Mouse (Mus musculus) heart, postnatal 0 days (tissue): Measurements from ENCODE around the gene Rtn4rl2. TPM values are rescaled to one million over a fixed set of nuclear protein-coding genes. Genes with fewer than 3 reads are reported as not detected.

Experiments
- ATAC-seq: fragments of 200-750 bp; cut with Nextera tagmentation; 2 replicates; pipeline ENCODE4 v1.8.0; 2017; ENCODE audit warnings: low read depth, moderate number of reproducible peaks, moderate library complexity; ENCODE audit not compliant: insufficient read depth
- DNase-seq: peaks from one replicate; pipeline ENCODE4 v3.0.0-alpha.2; 2016; ENCODE audit warnings: low spot score
- H3K27ac ChIP-seq: fragments of 300-500 bp; sonication (generic); 2 replicates; pipeline ENCODE4 v1.5.1; 2014; ENCODE audit warnings: low read depth, mild to moderate bottlenecking
- H3K27me3 ChIP-seq: fragments of 300-500 bp; sonication (generic); 2 replicates; pipeline ENCODE4 v1.6.1; 2014; ENCODE audit warnings: low read length, mixed read lengths; ENCODE audit not compliant: control insufficient read depth, insufficient read depth
- H3K36me3 ChIP-seq: fragments of 300-500 bp; sonication (generic); replicated peaks from 2 replicates; pipeline ENCODE4 v1.6.1; 2014; ENCODE audit warnings: low read length, mixed read lengths; ENCODE audit not compliant: control insufficient read depth, insufficient read depth
- H3K4me1 ChIP-seq: fragments of 300-500 bp; sonication (generic); 2 replicates; pipeline ENCODE4 v1.6.1; 2014; ENCODE audit warnings: antibody characterized with exemption; ENCODE audit not compliant: control insufficient read depth, insufficient read depth
- H3K4me2 ChIP-seq: fragments of 300-500 bp; sonication (generic); 2 replicates; pipeline ENCODE4 v1.6.1; 2014; ENCODE audit warnings: low read depth, mild to moderate bottlenecking, low read length, moderate library complexity
- H3K4me3 ChIP-seq: fragments of 300-500 bp; sonication (generic); 2 replicates; pipeline ENCODE4 v1.5.1; 2014; ENCODE audit warnings: low read depth, low read length
- H3K9ac ChIP-seq: fragments of 300-500 bp; sonication (generic); replicated peaks from 2 replicates; pipeline ENCODE4 v1.6.1; 2014; ENCODE audit warnings: low read depth, low read length, mixed read lengths
- H3K9me3 ChIP-seq: fragments of 300-500 bp; sonication (generic); replicated peaks from 2 replicates; pipeline ENCODE4 v1.6.1; 2016; ENCODE audit warnings: low read length; ENCODE audit not compliant: control insufficient read depth
- CTCF ChIP-seq: IDR thresholded peaks from 2 replicates; pipeline ENCODE4 v1.5.1; 2016; ENCODE audit warnings: antibody characterized with exemption, control low read depth, low read depth
- EP300 ChIP-seq: IDR thresholded peaks from 2 replicates; pipeline ENCODE4 v1.6.1; 2016; ENCODE audit warnings: antibody characterized with exemption, low read depth
- WGBS: fragments of 180-500 bp; shearing (Covaris S2); extraction: QIAGEN DNeasy Blood & Tissue Kit; methylation state at CpG from one replicate; pipeline ENCODE4 v1.1.7; 2014; 5-methylcytosine and 5-hydroxymethylcytosine counted together
- polyA plus RNA-seq: library from polyadenylated mRNA; unstranded; fragments of >200 nt; fragmentation: Nextera tagmentation; extraction: Ambion mirVana; gene quantifications from 2 replicates; pipeline ENCODE4 v1.2.1, GENCODE M21; 2015
- total RNA-seq: library from RNA; depleted of rRNA; stranded (reverse); fragments of >200 nt; gene quantifications from 2 replicates; pipeline ENCODE4 v1.2.3, GENCODE M21; 2014; ENCODE audit warnings: low replicate concordance; rRNA removed

The Rtn4rl2 gene
- 1.6 and 9.2 TPM in 2 replicates for total RNA-seq
- polyA plus RNA-seq = 0.91 and 1.1 TPM in 2 replicates

- TF ChIP-seq CTCF (no peak), EP300 (no peak)
- Histone ChIP-seq H3K36me3 (no peaks in the 10 kb centered on the region), H3K27me3 (peaks cover 83% of the 10 kb centered on the region), H3K4me3 (peak within 1 kb of the TSS; percentile 51), H3K9me3 (no peaks in the 10 kb centered on the region), H3K4me1 (peaks cover 25% of the 10 kb centered on the region), H3K27ac (no peak within 1 kb of the TSS), H3K4me2 (peak within 1 kb of the TSS; percentile 73), H3K9ac (peak within 1 kb of the TSS; percentile 46; the same call in 1 of the 2 replicates)
- under 1% methylated on average over 28 of the region's 35 CpGs for WGBS
- no peak for ATAC-seq
- no peak for DNase-seq
Observed at GRCm38 (mm10) chr2:84886234-84886731, at the start of gene Rtn4rl2. Gene Rtn4rl2, minus strand, starts transcription at chr2:84886710.

- Histone ChIP-seq H3K27ac (no peak overlapping the region), H3K36me3 (0 out of 2 replicates have a peak, but pooled peaks cover 4% of the 10 kb centered on the region), H3K27me3 (no peaks in the 10 kb centered on the region), H3K4me3 (no peak overlapping the region), H3K9me3 (no peaks in the 10 kb centered on the region), H3K9ac (no peak overlapping the region), H3K4me2 (no peak overlapping the region), H3K4me1 (0 out of 2 replicates have a peak, but pooled peaks cover 5% of the 10 kb centered on the region)
- DNase-seq = no peak
- TF ChIP-seq EP300 = no peak
- TF ChIP-seq CTCF = no peak
- ATAC-seq = no peak
- 93% methylated on average over 5 of the region's 5 CpGs for WGBS
Observed at GRCm38 (mm10) chr2:84935065-84935464, 48.6 kb upstream of the Rtn4rl2 start.

- ATAC-seq (no peak), DNase-seq (no peak)
- Histone ChIP-seq H3K4me2 (no peak overlapping the region), H3K9ac (no peak overlapping the region), H3K4me3 (no peak overlapping the region), H3K9me3 (no peaks in the 10 kb centered on the region), H3K27ac (peak overlapping the region; percentile 32; the same call in 1 of the 2 replicates), H3K27me3 (no peaks in the 10 kb centered on the region), H3K4me1 (0 out of 2 replicates have a peak, but pooled peaks cover 5% of the 10 kb centered on the region), H3K36me3 (0 out of 2 replicates have a peak, but pooled peaks cover 1% of the 10 kb centered on the region)
- WGBS = 72% methylated on average over 4 of the region's 4 CpGs
- TF ChIP-seq EP300 (no peak), CTCF (no peak)
Observed at GRCm38 (mm10) chr2:84934649-84935007, 48.1 kb upstream of the Rtn4rl2 start.

DNA sequence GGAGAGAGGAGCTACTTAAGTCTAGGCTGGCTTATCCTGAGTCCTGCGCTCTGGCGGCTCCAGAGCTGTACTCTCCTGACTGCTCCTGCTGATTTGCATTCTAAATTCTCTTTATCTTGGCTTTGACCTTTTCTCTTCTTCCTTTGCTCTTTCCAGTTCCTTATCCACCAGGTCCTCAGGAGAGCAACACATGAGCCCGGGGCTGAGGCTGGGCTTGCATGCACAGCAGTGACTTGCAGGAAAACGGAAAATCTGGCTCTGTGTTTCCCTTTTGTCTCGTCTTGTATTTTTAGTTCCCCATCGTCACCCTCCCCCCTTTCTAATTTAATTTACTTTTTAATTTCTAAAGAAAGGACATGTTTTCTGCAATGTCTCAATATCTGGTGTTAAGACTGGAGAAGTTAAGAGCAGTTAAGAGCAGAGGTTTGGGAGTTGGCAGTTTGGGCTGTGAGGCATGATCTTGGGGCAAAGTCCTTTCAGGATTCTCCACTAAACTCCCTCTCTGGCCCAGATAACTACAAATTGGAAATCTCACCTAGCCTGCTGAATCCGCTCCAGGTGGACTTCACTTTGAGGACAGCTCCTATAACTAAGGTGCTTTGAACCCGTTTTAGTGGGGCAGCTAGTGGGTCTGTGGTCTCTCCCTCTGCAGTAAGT, 47.6 kb upstream of the Rtn4rl2 start:
- H3K27me3 ChIP-seq = no peaks in the 10 kb centered on the region
- TF ChIP-seq EP300 (no peak), CTCF (no peak)
- no peak overlapping the region for H3K9ac ChIP-seq
- no peak for ATAC-seq
- peak overlapping the region; percentile 32 for H3K27ac ChIP-seq
- no peaks in the 10 kb centered on the region for H3K36me3 ChIP-seq
- H3K4me2 ChIP-seq = no peak overlapping the region
- H3K4me1 ChIP-seq = 0 out of 2 replicates have a peak, but pooled peaks cover 5% of the 10 kb centered on the region
- no peaks in the 10 kb centered on the region for H3K9me3 ChIP-seq
- WGBS = 55% methylated on average over 8 of the region's 8 CpGs
- DNase-seq = no peak
- no peak overlapping the region for H3K4me3 ChIP-seq

GRCm38 (mm10) chr2:84930186-84930585, 43.7 kb upstream of the Rtn4rl2 start:
- no peak overlapping the region for H3K4me2 ChIP-seq
- H3K4me1 ChIP-seq = no peaks in the 10 kb centered on the region
- H3K36me3 ChIP-seq = no peaks in the 10 kb centered on the region
- no peak overlapping the region for H3K9ac ChIP-seq
- no peaks in the 10 kb centered on the region for H3K27me3 ChIP-seq
- no peak overlapping the region for H3K27ac ChIP-seq
- ATAC-seq (no peak), DNase-seq (no peak)
- H3K9me3 ChIP-seq = no peaks in the 10 kb centered on the region
- 92% methylated on average over 7 of the region's 7 CpGs for WGBS
- H3K4me3 ChIP-seq = no peak overlapping the region
- TF ChIP-seq EP300 (no peak), CTCF (no peak)
